Mouse (Mus musculus) intestine, embryonic 15.5 days (tissue): ENCODE measurements around the gene Tor3a. TPM values are rescaled to one million over a fixed set of nuclear protein-coding genes. Genes with fewer than 3 reads are reported as not detected.
A peak's percentile ranks its signal among the peaks of the same experiment; 100 is the strongest.

Experiments
- ATAC-seq: fragments of 200-750 bp; cut with Nextera tagmentation; 2 replicates; pipeline ENCODE4 v1.8.0; 2017; ENCODE audit warnings: moderate TSS enrichment, moderate library complexity
- H3K27ac ChIP-seq: fragments of 300-500 bp; sonication (generic); 2 replicates; pipeline ENCODE4 v1.5.1; 2015; ENCODE audit warnings: mild to moderate bottlenecking, inconsistent platforms
- H3K27me3 ChIP-seq: fragments of 300-500 bp; sonication (generic); replicated peaks from 2 replicates; pipeline ENCODE4 v1.6.1; 2015; ENCODE audit warnings: inconsistent platforms
- H3K36me3 ChIP-seq: fragments of 300-500 bp; sonication (generic); 2 replicates; pipeline ENCODE4 v1.6.1; 2015; ENCODE audit warnings: inconsistent platforms
- H3K4me1 ChIP-seq: fragments of 300-500 bp; sonication (generic); replicated peaks from 2 replicates; pipeline ENCODE4 v1.6.1; 2015; ENCODE audit warnings: inconsistent platforms
- H3K4me2 ChIP-seq: fragments of 300-500 bp; sonication (generic); replicated peaks from 2 replicates; pipeline ENCODE4 v1.6.1; 2015; ENCODE audit warnings: mild to moderate bottlenecking, inconsistent platforms
- H3K4me3 ChIP-seq: fragments of 300-500 bp; sonication (generic); replicated peaks from 2 replicates; pipeline ENCODE4 v1.5.1; 2015; ENCODE audit warnings: inconsistent platforms
- H3K9ac ChIP-seq: fragments of 300-500 bp; sonication (generic); 2 replicates; pipeline ENCODE4 v1.6.1; 2015; ENCODE audit warnings: inconsistent platforms
- H3K9me3 ChIP-seq: fragments of 300-500 bp; sonication (generic); 2 replicates; pipeline ENCODE4 v1.6.1; 2016; ENCODE audit warnings: inconsistent platforms
- WGBS: fragments of 180-500 bp; shearing (Covaris S2); methylation state at CpG from one replicate; pipeline ENCODE4 v1.1.7; 2015; 5-methylcytosine and 5-hydroxymethylcytosine counted together
- polyA plus RNA-seq: library from polyadenylated mRNA; unstranded; fragments of >200 nt; fragmentation: Nextera tagmentation; extraction: Ambion mirVana; gene quantifications from 2 replicates; pipeline ENCODE4 v1.2.1, GENCODE M21; 2015

The Tor3a gene
- polyA plus RNA-seq, 1 experiment from 2014 or later, result 5.6 TPM

- no peak overlapping the region for H3K27ac ChIP-seq
- H3K9me3 ChIP-seq, result no peaks in the 10 kb centered on the region
Measured at GRCm38 (mm10) chr1:156620292-156620909, 53.8 kb downstream of the Tor3a start.

GRCm38 (mm10) chr1:156617811-156618210 is 56.3 kb downstream of the Tor3a start:
- no peak for ATAC-seq
- H3K4me1 ChIP-seq, result peaks cover 19% of the 10 kb centered on the region
- H3K36me3 ChIP-seq, result no peaks in the 10 kb centered on the region
- H3K4me2 ChIP-seq, result no peak overlapping the region
- H3K9ac ChIP-seq, result no peak overlapping the region
- no peak overlapping the region for H3K4me3 ChIP-seq
- H3K9me3 ChIP-seq, result no peaks in the 10 kb centered on the region
- H3K27me3 ChIP-seq, result no peaks in the 10 kb centered on the region
- 74% methylated on average over 4 of the region's 4 CpGs for WGBS
- H3K27ac ChIP-seq, result no peak overlapping the region

More at GRCm38 (mm10) chr1:156620292-156620909, 53.8 kb downstream of the Tor3a start:
- H3K27me3 ChIP-seq, result no peaks in the 10 kb centered on the region
- no peak for ATAC-seq
- no peak overlapping the region for H3K9ac ChIP-seq
- H3K4me1 ChIP-seq, result peaks cover 10% of the 10 kb centered on the region
- no peak overlapping the region for H3K4me2 ChIP-seq
- no peaks in the 10 kb centered on the region; the same call in 1 of the 2 replicates for H3K36me3 ChIP-seq
- 67% methylated on average over 4 of the region's 4 CpGs for WGBS
- no peak overlapping the region for H3K4me3 ChIP-seq

- Histone ChIP-seq H3K4me2 (peak overlapping the region; percentile 7; the same call in 1 of the 2 replicates), H3K9me3 (no peaks in the 10 kb centered on the region), H3K4me3 (no peak overlapping the region), H3K4me1 (peaks cover 19% of the 10 kb centered on the region), H3K27me3 (no peaks in the 10 kb centered on the region), H3K9ac (no peak overlapping the region), H3K27ac (peak overlapping the region; percentile 20; the same call in 1 of the 2 replicates), H3K36me3 (no peaks in the 10 kb centered on the region)
- WGBS, result 49% methylated on average over 12 of the region's 12 CpGs
- 0 out of 2 replicates have a peak, but pooled peaks have one; percentile 34 for ATAC-seq
Measured at GRCm38 (mm10) chr1:156616989-156617598, 57.1 kb downstream of the Tor3a start.

GRCm38 (mm10) chr1:156615381-156616133 is 58.6 kb downstream of the Tor3a start:
- Histone ChIP-seq H3K4me3 (peak overlapping the region; percentile 15; the same call in 1 of the 2 replicates), H3K4me2 (peak overlapping the region; percentile 51), H3K27me3 (no peaks in the 10 kb centered on the region), H3K36me3 (no peaks in the 10 kb centered on the region), H3K4me1 (peaks cover 19% of the 10 kb centered on the region), H3K9me3 (no peaks in the 10 kb centered on the region), H3K9ac (no peak overlapping the region), H3K27ac (peak overlapping the region; percentile 33)
- 17% methylated on average over 13 of the region's 13 CpGs for WGBS
- peak; percentile 94 for ATAC-seq

GRCm38 (mm10) chr1:156614710-156615109 is 59.4 kb downstream of the Tor3a start:
- no peak overlapping the region for H3K27ac ChIP-seq
- ATAC-seq, result no peak
- no peak overlapping the region for H3K4me2 ChIP-seq
- H3K36me3 ChIP-seq, result no peaks in the 10 kb centered on the region
- H3K9ac ChIP-seq, result no peak overlapping the region
- H3K4me1 ChIP-seq, result peaks cover 19% of the 10 kb centered on the region
- no peaks in the 10 kb centered on the region for H3K27me3 ChIP-seq
- 86% methylated on average over 1 of the region's 1 CpGs for WGBS
- H3K4me3 ChIP-seq, result no peak overlapping the region
- H3K9me3 ChIP-seq, result no peaks in the 10 kb centered on the region

DNA sequence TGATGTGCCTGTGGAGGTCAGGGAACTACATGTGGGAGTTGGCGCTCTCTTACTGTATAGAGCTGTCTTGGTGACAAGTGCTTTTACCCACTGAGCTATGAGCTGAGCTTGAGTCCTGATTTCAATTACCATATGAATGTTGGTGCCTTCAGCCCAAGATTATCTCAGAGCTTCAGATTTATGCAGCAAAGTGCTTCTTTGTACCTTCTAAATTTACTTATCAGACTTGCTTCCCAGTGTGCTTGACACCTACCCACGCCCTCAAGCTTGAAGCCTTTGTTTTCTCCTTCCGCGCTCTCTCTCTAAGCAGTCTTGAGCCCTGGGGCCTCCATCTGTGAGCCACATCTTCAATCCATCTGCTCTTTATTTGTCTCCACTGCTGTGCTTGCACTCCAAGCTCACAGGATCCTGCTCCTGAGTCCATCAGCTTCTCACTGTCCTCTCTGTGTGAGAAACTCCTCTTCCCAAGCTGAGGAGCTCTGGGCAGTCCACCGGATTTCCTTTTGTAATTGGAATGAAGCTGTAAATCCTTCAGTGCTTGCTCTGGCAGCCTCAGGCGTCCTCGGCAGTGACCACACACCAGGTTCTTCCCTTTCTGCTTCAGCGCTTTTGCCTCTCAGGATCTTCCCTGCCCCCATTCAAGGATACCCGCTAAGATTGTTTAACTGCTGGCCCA is 60.2 kb downstream of the Tor3a start:
- Histone ChIP-seq H3K9ac (no peak overlapping the region), H3K9me3 (no peaks in the 10 kb centered on the region), H3K4me2 (no peak overlapping the region), H3K27me3 (no peaks in the 10 kb centered on the region), H3K4me3 (no peak overlapping the region), H3K4me1 (peaks cover 19% of the 10 kb centered on the region), H3K36me3 (no peaks in the 10 kb centered on the region), H3K27ac (peak overlapping the region; percentile 32; the same call in 1 of the 2 replicates)
- WGBS, result 36% methylated on average over 9 of the region's 9 CpGs
- no peak for ATAC-seq

DNA sequence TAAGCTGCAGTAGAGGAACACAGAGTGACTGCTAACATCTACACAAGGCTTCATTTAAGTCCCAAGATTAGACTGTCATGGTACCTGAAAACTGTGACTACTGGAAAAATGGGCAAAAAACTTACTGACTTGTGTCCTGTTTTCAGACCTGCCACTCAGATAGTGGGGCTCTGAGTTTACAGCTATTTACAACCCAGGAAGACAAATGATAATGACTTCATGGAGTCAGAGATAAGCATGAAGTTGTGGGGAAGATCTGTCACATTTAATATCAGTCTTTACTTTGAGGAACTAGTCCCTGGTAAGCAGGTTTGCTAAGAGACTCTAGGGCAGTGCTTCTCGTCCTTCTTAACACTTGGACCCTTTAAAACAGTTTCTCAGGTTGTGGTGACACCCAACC is 63.9 kb downstream of the Tor3a start:
- WGBS, result 72% methylated on average over 1 of the region's 1 CpGs

GRCm38 (mm10) chr1:156608496-156608895 is 65.7 kb downstream of the Tor3a start:
- Histone ChIP-seq H3K27ac (no peak overlapping the region), H3K4me1 (0 out of 2 replicates have a peak, but pooled peaks cover 7% of the 10 kb centered on the region), H3K27me3 (no peaks in the 10 kb centered on the region), H3K36me3 (no peaks in the 10 kb centered on the region), H3K9me3 (no peaks in the 10 kb centered on the region), H3K4me2 (no peak overlapping the region), H3K4me3 (no peak overlapping the region), H3K9ac (no peak overlapping the region)
- 87% methylated on average over 2 of the region's 2 CpGs for WGBS
- no peak for ATAC-seq

More for the DNA sequence above, 63.9 kb downstream of the Tor3a start:
- H3K9me3 ChIP-seq, result no peaks in the 10 kb centered on the region
- peaks cover 11% of the 10 kb centered on the region for H3K4me1 ChIP-seq
- H3K4me2 ChIP-seq, result no peak overlapping the region
- no peak overlapping the region for H3K27ac ChIP-seq
- H3K9ac ChIP-seq, result no peak overlapping the region
- H3K4me3 ChIP-seq, result no peak overlapping the region
- ATAC-seq, result no peak
- H3K36me3 ChIP-seq, result no peaks in the 10 kb centered on the region
- H3K27me3 ChIP-seq, result no peaks in the 10 kb centered on the region

GRCm38 (mm10) chr1:156605940-156606339 is 68.2 kb downstream of the Tor3a start:
- no peaks in the 10 kb centered on the region for H3K9me3 ChIP-seq
- WGBS, result 85% methylated on average over 2 of the region's 2 CpGs
- H3K27me3 ChIP-seq, result no peaks in the 10 kb centered on the region
- H3K36me3 ChIP-seq, result no peaks in the 10 kb centered on the region
- H3K4me2 ChIP-seq, result no peak overlapping the region
- no peak overlapping the region for H3K9ac ChIP-seq
- no peak for ATAC-seq
- 0 out of 2 replicates have a peak, but pooled peaks cover 7% of the 10 kb centered on the region for H3K4me1 ChIP-seq
- H3K27ac ChIP-seq, result no peak overlapping the region
- no peak overlapping the region for H3K4me3 ChIP-seq

DNA sequence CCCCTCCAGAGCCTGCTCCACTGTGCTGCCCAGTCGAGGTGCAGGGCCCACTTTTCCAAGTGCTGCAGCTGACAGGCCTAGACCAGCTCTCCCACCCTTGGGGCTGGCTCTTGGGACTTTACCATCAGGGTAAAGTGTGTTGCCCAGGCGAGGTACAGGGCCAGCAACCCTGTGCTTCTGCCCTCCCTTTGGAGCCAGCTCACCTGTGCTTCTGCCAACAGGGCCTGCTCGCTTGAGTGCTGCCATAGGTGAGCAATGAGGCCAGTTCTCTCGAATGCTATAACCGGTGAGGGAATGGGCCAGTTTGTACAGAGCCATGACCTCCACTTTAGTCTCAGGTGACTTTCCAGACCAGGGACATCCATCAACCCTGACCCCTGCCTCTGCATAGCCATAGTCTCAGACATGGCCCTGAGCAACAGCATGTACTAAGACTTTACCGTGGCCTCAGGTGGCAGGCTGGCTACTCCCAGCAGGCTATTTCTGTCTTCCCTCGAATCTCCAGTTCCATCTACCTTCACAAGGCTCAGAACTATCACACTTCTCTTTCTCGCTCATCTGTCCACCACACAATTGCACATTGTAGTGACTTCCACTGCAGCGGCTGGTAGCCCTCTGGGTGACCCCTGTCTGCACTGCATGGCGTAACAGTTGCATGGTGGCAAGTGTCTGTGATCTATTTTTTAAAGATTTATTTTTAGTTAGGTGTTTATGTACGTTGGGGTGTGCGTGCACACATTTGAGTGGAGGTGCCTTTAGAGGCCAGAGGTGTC is 68.9 kb downstream of the Tor3a start:
- no peak overlapping the region for H3K4me3 ChIP-seq
- ATAC-seq, result no peak
- no peak overlapping the region for H3K27ac ChIP-seq
- H3K9ac ChIP-seq, result no peak overlapping the region
- no peaks in the 10 kb centered on the region for H3K9me3 ChIP-seq
- no peak overlapping the region for H3K4me2 ChIP-seq
- no peaks in the 10 kb centered on the region for H3K36me3 ChIP-seq
- 0 out of 2 replicates have a peak, but pooled peaks cover 7% of the 10 kb centered on the region for H3K4me1 ChIP-seq
- H3K27me3 ChIP-seq, result no peaks in the 10 kb centered on the region
- 71% methylated on average over 12 of the region's 12 CpGs for WGBS
